Mouse (Mus musculus) megakaryocyte-erythroid progenitor cell, adult 5-6 weeks (primary cell): ENCODE measurements around the gene Wls. TPM values are rescaled to one million over a fixed set of nuclear protein-coding genes. Genes with fewer than 3 reads are reported as not detected.

Experiments used
- ATAC-seq: replicated peaks from 2 replicates; pipeline ENCODE4 v1.8.0; 2016; ENCODE audit warnings: mild to moderate bottlenecking, inconsistent platforms; ENCODE audit not compliant: severe bottlenecking, poor library complexity, low FRiP score, low TSS enrichment
- total RNA-seq, 2 experiments: library from RNA; stranded (forward) in 1 of 2; stranded (reverse) in 1 of 2; fragments of 200-1000, 215-1000 nt in 1 of 2; fragments of >200 nt in 1 of 2; fragmentation: Nextera tagmentation in 1 of 2; gene quantifications; 2 replicates each; pipeline ENCODE4 v1.2.3; 2014 to 2017

The Wls gene
- total RNA-seq (2014; fragmentation: Nextera tagmentation): 6.1 and 14.0 TPM in 2 replicates
- total RNA-seq (2017): 6.9 and 9.5 TPM in 2 replicates

- ATAC-seq: peak; percentile 70
Measured at GRCm38 (mm10) chr3:159839481-159839880, at the start of gene Wls. Gene Wls, plus strand, starts transcription at chr3:159839672.

- ATAC-seq: no peak
Measured at GRCm38 (mm10) chr3:159789781-159790180, 49.7 kb upstream of the Wls start.

- ATAC-seq: no peak
Measured at GRCm38 (mm10) chr3:159831535-159831934, 7.9 kb upstream of the Wls start.

- peak; percentile 64 for ATAC-seq
Measured at GRCm38 (mm10) chr3:159840002-159840816, 737 bp downstream of the Wls start.

GRCm38 (mm10) chr3:159840817-159841390 is 1.4 kb downstream of the Wls start:
- ATAC-seq: peak; percentile 38

GRCm38 (mm10) chr3:159841458-159841857 is 2.0 kb downstream of the Wls start:
- ATAC-seq: no peak

- no peak for ATAC-seq
Measured at GRCm38 (mm10) chr3:159843135-159843534, 3.7 kb downstream of the Wls start.

GRCm38 (mm10) chr3:159847410-159848016 is 8.0 kb downstream of the Wls start:
- ATAC-seq: no peak

- ATAC-seq: no peak
Measured at GRCm38 (mm10) chr3:159848156-159848555, 8.7 kb downstream of the Wls start.

- ATAC-seq: no peak
Measured at GRCm38 (mm10) chr3:159851476-159851875, 12.0 kb downstream of the Wls start.

GRCm38 (mm10) chr3:159851980-159852379 is 12.5 kb downstream of the Wls start:
- no peak for ATAC-seq

GRCm38 (mm10) chr3:159857112-159857511 is 17.6 kb downstream of the Wls start:
- ATAC-seq: no peak

- no peak for ATAC-seq
Measured at GRCm38 (mm10) chr3:159865691-159866090, 26.2 kb downstream of the Wls start.

- no peak for ATAC-seq
Measured at GRCm38 (mm10) chr3:159878983-159879382, 39.5 kb downstream of the Wls start.

GRCm38 (mm10) chr3:159883325-159883724 is 43.9 kb downstream of the Wls start:
- no peak for ATAC-seq

- ATAC-seq: no peak; the same call in 1 of the 2 replicates
Measured at GRCm38 (mm10) chr3:159884802-159885201, 45.3 kb downstream of the Wls start.

GRCm38 (mm10) chr3:159885271-159885670 is 45.8 kb downstream of the Wls start:
- peak; percentile 69 for ATAC-seq

GRCm38 (mm10) chr3:159885781-159886400 is 46.4 kb downstream of the Wls start:
- ATAC-seq: no peak

GRCm38 (mm10) chr3:159890176-159891056 is 50.9 kb downstream of the Wls start:
- ATAC-seq: no peak
